Mouse (Mus musculus): ENCODE measurements around the gene Tapbp.

- 0 out of 2 replicates have a peak, but pooled peaks have one; percentile 48 for TF ChIP-seq HCFC1 (IDR thresholded peaks at IDR 0.05; ENCODE audit: borderline replicate concordance, insufficient read depth, low read length)
- TF ChIP-seq ZNF384 (IDR thresholded peaks at IDR 0.05; ENCODE audit: low read depth, low read length): no peak
- no peak for TF ChIP-seq CHD2 (IDR thresholded peaks at IDR 0.05; ENCODE audit: low read depth, low read length)
These were observed 14.8 kb downstream of the Tapbp start for GRCm38 (mm10) chr17:33930280-33931158.
